Mouse (Mus musculus) hindbrain, postnatal 0 days (tissue): ENCODE measurements around the gene Copz1. TPM values are rescaled to one million over a fixed set of nuclear protein-coding genes. Genes with fewer than 3 reads are reported as not detected.
"Not testable (repeated sequence)": the region's sequence is repeated elsewhere in the genome, so short reads cannot be mapped to it uniquely, and the experiment has no call there.

Source experiments
- ATAC-seq: fragments of 200-750 bp; cut with Nextera tagmentation; 2 replicates; pipeline ENCODE4 v1.8.0; 2017; ENCODE audit warnings: mild to moderate bottlenecking, moderate TSS enrichment, moderate library complexity
- DNase-seq: peaks from one replicate; pipeline ENCODE4 v3.0.0-alpha.2; 2015; ENCODE audit warnings: low spot score
- H3K27ac ChIP-seq: fragments of 300-500 bp; sonication (generic); 2 replicates; pipeline ENCODE4 v1.5.1; 2014; ENCODE audit warnings: mild to moderate bottlenecking
- H3K27me3 ChIP-seq: fragments of 300-500 bp; sonication (generic); 2 replicates; pipeline ENCODE4 v1.6.1; 2014; ENCODE audit warnings: low read length, mixed read lengths; ENCODE audit not compliant: insufficient read depth
- H3K36me3 ChIP-seq: fragments of 300-500 bp; sonication (generic); 2 replicates; pipeline ENCODE4 v1.6.1; 2014; ENCODE audit warnings: low read length, mixed read lengths; ENCODE audit not compliant: insufficient read depth
- H3K4me1 ChIP-seq: fragments of 300-500 bp; sonication (generic); 2 replicates; pipeline ENCODE4 v1.6.1; 2014; ENCODE audit warnings: antibody characterized with exemption, low read length, mixed read lengths; ENCODE audit not compliant: insufficient read depth
- H3K4me2 ChIP-seq: fragments of 300-500 bp; sonication (generic); 2 replicates; pipeline ENCODE4 v1.6.1; 2014; ENCODE audit warnings: low read depth, mild to moderate bottlenecking, low read length, moderate library complexity, mixed read lengths
- H3K4me3 ChIP-seq: fragments of 300-500 bp; sonication (generic); 2 replicates; pipeline ENCODE4 v1.5.1; 2014; ENCODE audit warnings: low read length
- H3K9ac ChIP-seq: fragments of 300-500 bp; sonication (generic); replicated peaks from 2 replicates; pipeline ENCODE4 v1.6.1; 2014; ENCODE audit warnings: mild to moderate bottlenecking, low read length, moderate library complexity, mixed read lengths
- H3K9me3 ChIP-seq: fragments of 300-500 bp; sonication (generic); 2 replicates; pipeline ENCODE4 v1.6.1; 2016; ENCODE audit warnings: low read length, mixed read lengths
- CTCF ChIP-seq: IDR thresholded peaks from 2 replicates; pipeline ENCODE4 v1.5.1; 2016; ENCODE audit warnings: antibody characterized with exemption, control low read depth, low read depth
- WGBS: fragments of 180-500 bp; shearing (Covaris S2); extraction: QIAGEN DNeasy Blood & Tissue Kit; methylation state at CpG from one replicate; pipeline ENCODE4 v1.1.7; 2014; 5-methylcytosine and 5-hydroxymethylcytosine counted together
- polyA plus RNA-seq: library from polyadenylated mRNA; unstranded; fragments of >200 nt; fragmentation: Nextera tagmentation; extraction: Ambion mirVana; gene quantifications from 2 replicates; pipeline ENCODE4 v1.2.1, GENCODE M21; 2015
- total RNA-seq: library from RNA; depleted of rRNA; stranded (reverse); fragments of >200 nt; gene quantifications from 2 replicates; pipeline ENCODE4 v1.2.3, GENCODE M21; 2014

Gene Copz1
- total and polyA plus RNA-seq, 2 experiments from 2014 or later: 155 to 181 TPM

GRCm38 (mm10) chr15:103259989-103260388 lies 12.5 kb upstream of the Copz1 start:
- H3K4me2 ChIP-seq: no peak overlapping the region
- ATAC-seq: no peak

DNA sequence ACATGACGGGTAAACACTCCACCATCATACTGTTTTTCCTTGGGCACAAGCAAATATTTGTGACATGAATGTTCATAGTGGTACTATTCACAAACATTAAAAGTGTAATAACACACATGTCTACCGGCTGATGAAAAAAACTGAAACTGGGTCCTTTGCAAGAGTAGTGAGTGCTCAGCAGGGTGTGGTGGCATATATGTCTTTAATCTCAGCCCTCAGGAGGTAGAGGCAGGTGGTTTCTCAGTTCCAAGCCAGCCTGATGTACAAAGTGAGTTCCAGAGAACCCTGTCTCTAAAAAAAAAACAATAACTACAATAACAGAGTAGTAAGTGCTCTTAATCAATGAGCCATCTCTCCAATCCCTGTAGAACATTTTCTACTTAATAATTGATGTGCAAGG lies 7.7 kb upstream of the Copz1 start:
- H3K27ac ChIP-seq: no peak overlapping the region
- H3K9ac ChIP-seq: no peak overlapping the region
- no peak for TF ChIP-seq CTCF
- no peaks in the 10 kb centered on the region for H3K4me1 ChIP-seq
- 92% methylated on average over 2 of the region's 2 CpGs for WGBS
- no peak for ATAC-seq
- no peaks in the 10 kb centered on the region for H3K27me3 ChIP-seq
- H3K36me3 ChIP-seq: no peaks in the 10 kb centered on the region
- no peak overlapping the region for H3K4me2 ChIP-seq
- H3K4me3 ChIP-seq: no peak overlapping the region
- no peaks in the 10 kb centered on the region for H3K9me3 ChIP-seq
- DNase-seq: no peak

More at GRCm38 (mm10) chr15:103259989-103260388, 12.5 kb upstream of the Copz1 start:
- H3K27me3 ChIP-seq: no peaks in the 10 kb centered on the region
- H3K9me3 ChIP-seq: no peaks in the 10 kb centered on the region
- no peak overlapping the region for H3K4me3 ChIP-seq
- H3K9ac ChIP-seq: no peak overlapping the region
- no peaks in the 10 kb centered on the region; the same call in 1 of the 2 replicates for H3K4me1 ChIP-seq
- no peak for DNase-seq
- no peak overlapping the region for H3K27ac ChIP-seq
- 59% methylated on average over 1 of the region's 1 CpGs for WGBS
- no peaks in the 10 kb centered on the region for H3K36me3 ChIP-seq
- no peak for TF ChIP-seq CTCF

GRCm38 (mm10) chr15:103268903-103269302 lies 3.6 kb upstream of the Copz1 start:
- no peak for ATAC-seq
- WGBS: 89% methylated on average over 4 of the region's 4 CpGs
- no peak overlapping the region for H3K4me3 ChIP-seq
- TF ChIP-seq CTCF: no peak
- no peak overlapping the region for H3K27ac ChIP-seq
- H3K36me3 ChIP-seq: no peaks in the 10 kb centered on the region
- no peak overlapping the region for H3K9ac ChIP-seq
- H3K27me3 ChIP-seq: no peaks in the 10 kb centered on the region
- H3K4me1 ChIP-seq: peaks cover 7% of the 10 kb centered on the region; the same call in 1 of the 2 replicates
- no peaks in the 10 kb centered on the region for H3K9me3 ChIP-seq
- no peak for DNase-seq
- H3K4me2 ChIP-seq: no peak overlapping the region

DNA sequence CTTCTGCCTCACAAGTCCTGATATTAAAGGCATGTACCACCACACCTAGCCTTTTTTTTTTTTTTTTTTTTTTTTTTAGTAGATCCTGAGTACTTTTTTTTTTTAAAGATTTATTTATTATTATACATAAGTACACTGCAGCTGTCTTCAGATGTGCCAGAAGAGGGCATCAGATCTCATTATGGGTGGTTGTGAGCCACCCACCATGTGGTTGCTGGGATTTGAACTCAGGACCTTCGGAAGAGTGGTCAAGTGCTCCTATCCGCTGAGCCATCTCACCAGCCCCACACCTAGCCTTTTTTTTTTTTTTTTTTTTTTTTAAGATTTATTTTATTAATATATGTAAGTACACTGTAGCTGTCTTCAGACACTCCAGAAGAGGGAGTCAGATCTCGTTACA lies 3.4 kb downstream of the Copz1 start:
- H3K9ac ChIP-seq, H3K4me2 ChIP-seq, H3K4me1 ChIP-seq, H3K4me3 ChIP-seq, H3K27me3 ChIP-seq, ATAC-seq, H3K36me3 ChIP-seq, DNase-seq, H3K9me3 ChIP-seq, H3K27ac ChIP-seq: not testable (repeated sequence)
- WGBS: 96% methylated on average over 3 of the region's 3 CpGs

GRCm38 (mm10) chr15:103277949-103278348 lies 5.4 kb downstream of the Copz1 start:
- Histone ChIP-seq H3K9me3 (no peaks in the 10 kb centered on the region), H3K4me3 (no peak overlapping the region), H3K27me3 (no peaks in the 10 kb centered on the region), H3K27ac (no peak overlapping the region), H3K4me1 (peaks cover 8% of the 10 kb centered on the region; the same call in 1 of the 2 replicates), H3K36me3 (no peaks in the 10 kb centered on the region), H3K4me2 (no peak overlapping the region), H3K9ac (no peak overlapping the region)
- WGBS: 62% methylated on average over 7 of the region's 7 CpGs
- ATAC-seq (no peak), DNase-seq (no peak)
- no peak for TF ChIP-seq CTCF

DNA sequence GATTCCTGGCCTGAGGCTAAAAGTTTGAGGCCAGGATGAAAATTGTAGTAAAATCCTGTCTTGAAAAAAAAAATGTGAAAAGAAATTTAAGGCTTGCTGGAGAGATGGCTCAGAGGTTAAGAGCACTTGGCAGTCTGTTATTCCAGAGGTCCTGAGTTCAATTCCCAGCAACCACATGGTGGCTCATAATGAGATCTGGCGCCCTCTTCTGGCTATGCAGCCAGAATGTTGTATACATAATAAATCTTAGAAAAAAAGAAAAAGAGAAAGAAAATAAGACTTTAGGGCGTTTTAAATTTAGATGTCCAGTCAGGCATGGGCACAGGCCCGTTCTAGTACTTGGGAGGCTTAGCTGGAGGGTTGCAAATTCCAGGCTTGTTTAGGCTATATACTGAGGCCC lies 7.2 kb downstream of the Copz1 start:
- H3K9ac ChIP-seq: no peak overlapping the region
- 59% methylated on average over 3 of the region's 3 CpGs for WGBS
- TF ChIP-seq CTCF: peak; percentile 54
- H3K4me1 ChIP-seq: no peaks in the 10 kb centered on the region
- no peaks in the 10 kb centered on the region for H3K9me3 ChIP-seq
- H3K4me2 ChIP-seq: no peak overlapping the region
- no peak overlapping the region for H3K27ac ChIP-seq
- no peaks in the 10 kb centered on the region for H3K36me3 ChIP-seq
- no peaks in the 10 kb centered on the region for H3K27me3 ChIP-seq
- DNase-seq (peak; percentile 28), ATAC-seq (no peak)
- H3K4me3 ChIP-seq: no peak overlapping the region

DNA sequence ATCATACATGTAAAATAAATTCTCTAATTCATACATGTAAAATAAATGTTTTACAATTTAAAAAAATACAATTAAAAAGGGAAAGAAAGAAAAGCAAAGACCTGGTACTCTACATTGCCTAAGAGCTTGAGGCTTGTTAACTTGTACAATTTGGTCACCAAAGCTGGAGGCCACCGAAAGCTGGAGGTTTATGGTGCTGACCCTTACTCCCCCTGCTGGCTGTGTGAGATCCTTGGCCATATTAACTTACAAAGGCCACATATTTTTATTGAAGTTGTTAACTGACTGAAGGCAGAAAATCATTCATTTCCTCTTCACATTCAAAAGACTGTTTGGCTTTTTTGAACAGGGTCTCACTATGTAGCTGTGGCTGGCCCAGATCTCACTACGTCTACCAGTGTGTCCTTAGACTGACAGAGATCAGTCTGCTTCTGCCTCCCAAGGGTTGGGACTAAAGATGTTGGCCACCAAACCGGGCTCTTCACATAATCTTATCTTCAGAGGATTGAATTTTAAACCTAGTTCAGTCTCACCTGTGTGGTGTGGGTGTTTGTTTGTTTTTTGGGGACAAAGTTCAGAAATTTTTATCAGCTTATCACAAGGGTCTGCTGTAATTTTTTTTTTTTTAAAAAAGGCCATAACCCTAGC lies 8.4 kb downstream of the Copz1 start:
- DNase-seq (peak; percentile 64), ATAC-seq (no peak)
- peak; percentile 68 for TF ChIP-seq CTCF
- Histone ChIP-seq H3K27me3 (no peaks in the 10 kb centered on the region), H3K9ac (no peak overlapping the region), H3K4me3 (no peak overlapping the region), H3K9me3 (no peaks in the 10 kb centered on the region), H3K4me1 (0 out of 2 replicates have a peak, but pooled peaks cover 3% of the 10 kb centered on the region), H3K36me3 (no peaks in the 10 kb centered on the region), H3K27ac (no peak overlapping the region), H3K4me2 (no peak overlapping the region)
- WGBS: 69% methylated on average over 3 of the region's 3 CpGs
